Mouse (Mus musculus) c-Kit-positive CD71-negative TER-119-negative erythroid progenitor cells, embryonic 14.5 days (primary cell): ENCODE measurements around the gene Zfp992.
"Not testable (repeated sequence)": the region's sequence is repeated elsewhere in the genome, so short reads cannot be mapped to it uniquely, and the experiment has no call there.

Experiments used
- DNase-seq: peaks from one replicate; pipeline ENCODE4 v3.0.0-alpha.2; 2013; ENCODE audit warnings: low read depth

Gene Zfp992

GRCm38 (mm10) chr4:146448950-146449349 is at the start of gene Zfp992:
Zfp992 (plus strand) TSS chr4:146449023.
- DNase-seq, result not testable (repeated sequence)

GRCm38 (mm10) chr4:146429467-146429866 is 19.4 kb upstream of the Zfp992 start:
- not testable (repeated sequence) for DNase-seq

- DNase-seq, result not testable (repeated sequence)
Measured at GRCm38 (mm10) chr4:146430876-146431275, 17.9 kb upstream of the Zfp992 start.

- not testable (repeated sequence) for DNase-seq
Measured at GRCm38 (mm10) chr4:146435539-146435938, 13.3 kb upstream of the Zfp992 start.

- DNase-seq, result not testable (repeated sequence)
Measured at GRCm38 (mm10) chr4:146437256-146437655, 11.6 kb upstream of the Zfp992 start.

- not testable (repeated sequence) for DNase-seq
Measured at GRCm38 (mm10) chr4:146444345-146444744, 4.5 kb upstream of the Zfp992 start.

GRCm38 (mm10) chr4:146445121-146445520 is 3.7 kb upstream of the Zfp992 start:
- not testable (repeated sequence) for DNase-seq

- not testable (repeated sequence) for DNase-seq
Measured at GRCm38 (mm10) chr4:146446135-146446534, 2.7 kb upstream of the Zfp992 start.

GRCm38 (mm10) chr4:146447016-146447415 is 1.8 kb upstream of the Zfp992 start:
- DNase-seq, result not testable (repeated sequence)

- DNase-seq, result not testable (repeated sequence)
Measured at GRCm38 (mm10) chr4:146449711-146450110, 888 bp downstream of the Zfp992 start.

- not testable (repeated sequence) for DNase-seq
Measured at GRCm38 (mm10) chr4:146452576-146452975, 3.8 kb downstream of the Zfp992 start.

GRCm38 (mm10) chr4:146454170-146454569 is 5.3 kb downstream of the Zfp992 start:
- DNase-seq, result not testable (repeated sequence)

- no peak for DNase-seq
Measured at GRCm38 (mm10) chr4:146454896-146455295, 6.1 kb downstream of the Zfp992 start.

- no peak for DNase-seq
Measured at GRCm38 (mm10) chr4:146455321-146455721, 6.5 kb downstream of the Zfp992 start.

GRCm38 (mm10) chr4:146456061-146456726 is 7.4 kb downstream of the Zfp992 start:
- no peak for DNase-seq

GRCm38 (mm10) chr4:146457126-146457525 is 8.3 kb downstream of the Zfp992 start:
- no peak for DNase-seq

- no peak for DNase-seq
Measured at GRCm38 (mm10) chr4:146457720-146458119, 8.9 kb downstream of the Zfp992 start.

- DNase-seq, result not testable (repeated sequence)
Measured at GRCm38 (mm10) chr4:146459822-146460221, 11.0 kb downstream of the Zfp992 start.

- DNase-seq, result not testable (repeated sequence)
Measured at GRCm38 (mm10) chr4:146460685-146461084, 11.9 kb downstream of the Zfp992 start.

- DNase-seq, result not testable (repeated sequence)
Measured at GRCm38 (mm10) chr4:146463649-146464351, 15.0 kb downstream of the Zfp992 start.

GRCm38 (mm10) chr4:146469984-146470383 is 21.2 kb downstream of the Zfp992 start:
- not testable (repeated sequence) for DNase-seq

GRCm38 (mm10) chr4:146474181-146474580 is 25.4 kb downstream of the Zfp992 start:
- DNase-seq, result not testable (repeated sequence)
